Mouse (Mus musculus) thymus, adult 18-20 months (tissue): ENCODE measurements around the gene Tmem135.

Experiments used
- DNase-seq, 2 experiments: peaks; one replicate each; pipeline ENCODE4 v3.0.0; 2022; ENCODE audit warnings: mixed read lengths in 2 of 2

Gene Tmem135

GRCm38 (mm10) chr7:89242565-89242964 lies 161.5 kb downstream of the Tmem135 start:
- no peak for DNase-seq

- no peak for DNase-seq
Observed at GRCm38 (mm10) chr7:89242143-89242542, 161.9 kb downstream of the Tmem135 start.

- DNase-seq, result no peak
Observed at GRCm38 (mm10) chr7:89239592-89239991, 164.4 kb downstream of the Tmem135 start.

DNA sequence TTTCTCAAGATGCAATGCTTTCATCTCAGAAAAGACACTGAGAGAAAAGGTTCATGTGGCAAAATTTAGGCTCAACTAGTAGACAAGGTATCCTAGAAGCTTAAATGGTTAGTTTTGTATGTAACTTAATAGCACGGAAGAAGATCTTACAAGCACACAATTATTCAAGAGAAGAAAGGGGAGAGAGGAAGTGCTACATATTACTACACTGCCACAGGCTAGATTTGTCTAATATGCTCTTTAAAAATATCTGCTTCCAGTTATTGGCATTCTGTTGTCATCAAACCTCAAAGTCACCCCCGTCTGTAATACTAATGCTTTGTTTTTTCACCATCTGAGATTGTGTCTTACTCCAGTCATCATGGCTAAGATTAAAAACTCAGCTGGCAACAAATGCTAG lies 167.4 kb downstream of the Tmem135 start:
- no peak for DNase-seq

DNA sequence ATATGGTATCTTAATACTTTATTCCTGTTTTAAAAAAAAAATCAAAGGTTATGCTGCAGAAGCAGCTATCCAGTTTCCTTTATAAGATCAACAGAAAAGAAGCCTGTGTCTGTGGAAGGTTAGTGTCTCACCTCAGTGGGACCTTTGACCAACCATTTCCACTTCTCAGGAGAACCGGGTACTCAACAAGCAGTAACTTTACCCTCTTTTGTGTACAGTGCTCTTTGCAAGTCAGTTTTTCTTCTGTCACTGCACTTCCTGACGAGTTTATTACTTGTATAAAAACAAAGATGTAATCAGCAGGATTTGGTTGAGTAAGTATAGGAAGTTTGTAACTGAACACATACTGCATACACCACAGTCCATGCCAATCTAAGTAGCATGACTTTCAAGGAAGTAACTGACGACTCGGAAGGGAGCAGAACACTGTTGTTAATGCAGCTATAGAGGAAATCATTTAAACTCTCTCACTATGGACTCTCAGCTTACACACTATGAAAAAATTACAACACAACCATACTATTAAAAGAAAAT lies 168.0 kb downstream of the Tmem135 start:
- no peak for DNase-seq

- no peak for DNase-seq
Observed at GRCm38 (mm10) chr7:89232499-89233145, 171.4 kb downstream of the Tmem135 start.

- no peak for DNase-seq
Observed at GRCm38 (mm10) chr7:89231200-89231790, 172.7 kb downstream of the Tmem135 start.

- DNase-seq, result no peak
Observed at GRCm38 (mm10) chr7:89222609-89223008, 181.4 kb downstream of the Tmem135 start.

DNA sequence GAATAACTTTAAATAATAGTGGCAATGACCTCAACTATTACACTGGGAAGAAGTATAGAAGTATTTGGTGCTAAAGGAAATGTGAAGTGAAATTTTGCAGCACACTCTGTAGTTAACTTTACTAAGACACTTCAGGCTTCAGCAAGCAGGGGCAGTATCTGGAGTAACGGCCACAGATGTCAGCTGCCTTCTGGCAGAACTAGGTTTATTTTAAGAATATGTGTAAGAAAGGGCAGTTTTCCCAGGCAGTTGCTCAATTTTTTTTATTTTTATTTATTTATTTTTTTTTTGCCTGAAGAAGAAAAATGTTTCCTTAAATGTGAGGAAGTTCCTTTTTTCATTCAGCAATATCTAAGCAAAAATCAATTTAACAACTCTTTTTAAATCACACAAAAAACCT lies 187.4 kb downstream of the Tmem135 start:
- DNase-seq, result no peak

- DNase-seq, result no peak
Observed at GRCm38 (mm10) chr7:89216118-89216517, 187.9 kb downstream of the Tmem135 start.

GRCm38 (mm10) chr7:89215714-89216113 lies 188.3 kb downstream of the Tmem135 start:
- DNase-seq, result no peak

DNA sequence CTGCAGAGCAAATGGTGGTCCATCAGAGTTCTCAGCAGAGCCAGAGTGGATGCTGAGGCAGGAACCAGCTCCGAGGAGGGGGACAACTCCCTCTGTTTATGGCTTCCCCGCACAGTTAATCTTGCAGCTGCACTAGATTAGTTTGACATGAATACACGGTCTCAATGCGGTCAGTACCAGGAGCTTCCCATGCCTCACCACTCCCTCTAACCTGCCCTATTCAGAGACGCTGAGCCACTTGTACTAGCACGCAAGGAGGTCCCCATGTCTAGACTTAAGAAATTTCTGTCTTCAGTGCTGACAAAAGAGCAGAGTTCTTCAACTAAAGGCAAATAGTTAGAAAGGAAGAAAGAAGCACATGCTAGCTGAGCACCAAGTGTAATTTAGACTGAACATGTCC lies 193.5 kb downstream of the Tmem135 start:
- DNase-seq, result no peak

- DNase-seq, result no peak
Observed at GRCm38 (mm10) chr7:89206165-89206564, 197.9 kb downstream of the Tmem135 start.

DNA sequence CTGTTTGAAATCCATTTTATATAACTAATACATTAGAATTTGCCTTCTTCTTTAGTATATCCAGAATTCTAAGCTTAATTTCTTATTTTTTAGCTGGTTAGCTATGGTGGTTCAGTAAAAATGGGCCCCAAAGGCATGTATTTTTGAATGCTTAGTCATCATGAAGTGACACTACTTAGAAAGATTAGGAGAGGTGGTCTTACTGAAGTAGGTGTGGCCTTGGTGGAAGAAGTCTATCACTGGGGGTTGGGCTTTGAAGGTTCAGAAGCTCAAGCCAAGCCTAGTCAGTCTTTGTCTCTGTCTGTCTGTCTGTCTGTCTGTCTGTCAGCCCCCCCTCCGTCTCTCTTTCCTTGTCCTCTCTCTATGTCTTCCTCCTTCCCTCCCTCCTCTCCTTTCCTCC lies 198.6 kb downstream of the Tmem135 start:
- no peak for DNase-seq

DNA sequence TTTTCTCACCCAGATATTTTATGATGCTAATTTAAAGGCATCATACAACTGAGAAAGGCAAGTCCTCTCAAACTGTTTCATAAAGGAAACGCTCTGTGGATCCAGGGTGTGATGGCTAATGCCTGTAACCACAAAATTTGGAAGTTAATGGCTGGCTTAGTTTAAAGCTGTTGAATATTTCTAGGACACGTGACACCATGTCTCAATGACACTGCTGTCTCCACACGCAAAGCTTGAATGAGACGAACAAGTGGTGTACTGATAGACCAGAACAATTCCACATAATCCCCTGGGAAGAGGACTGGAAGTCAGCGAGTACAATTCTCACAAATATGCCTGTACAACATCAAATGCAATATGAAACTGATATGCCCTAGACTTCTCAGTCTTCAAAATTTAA lies 200.9 kb downstream of the Tmem135 start:
- DNase-seq, result no peak

GRCm38 (mm10) chr7:89201954-89202353 lies 202.1 kb downstream of the Tmem135 start:
- DNase-seq, result no peak

DNA sequence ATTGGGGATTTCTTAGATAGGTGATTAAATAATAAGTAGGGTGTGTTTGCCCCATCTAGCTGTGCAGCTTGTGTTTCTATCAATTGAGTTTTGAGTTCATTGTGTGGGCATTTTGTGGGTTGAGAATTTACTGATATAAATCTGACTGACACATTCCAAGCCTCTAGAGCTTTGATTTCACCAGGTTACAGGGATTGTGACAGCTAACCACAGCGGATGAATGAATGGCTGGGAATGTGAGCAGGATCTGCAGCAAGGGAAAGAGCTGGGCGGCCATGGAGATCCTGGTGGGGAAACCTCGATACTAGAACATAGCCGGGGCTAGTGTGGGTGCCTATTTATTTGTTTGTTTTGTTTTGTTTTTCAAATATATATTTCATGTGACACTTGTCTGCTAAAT lies 205.5 kb downstream of the Tmem135 start:
- DNase-seq, result no peak

DNA sequence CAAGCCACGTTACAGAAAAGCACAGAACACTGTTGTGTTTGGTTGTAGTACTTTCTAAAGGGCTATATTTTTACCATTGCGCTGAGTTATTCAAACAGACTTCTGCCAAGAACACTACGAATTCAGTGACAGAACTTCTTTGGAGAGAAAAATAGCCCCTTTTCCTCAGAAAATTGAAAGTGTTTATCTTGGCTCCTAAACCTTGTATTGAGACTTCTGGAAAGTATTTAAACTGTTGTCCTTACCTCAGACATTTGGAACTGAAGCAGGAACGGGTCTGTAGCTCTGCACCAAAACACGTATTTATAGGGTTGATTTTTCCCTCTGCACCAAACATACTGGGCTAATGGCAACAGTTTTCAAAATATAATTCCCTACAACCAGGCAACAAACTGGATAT lies 210.6 kb downstream of the Tmem135 start:
- DNase-seq, result no peak

- DNase-seq, result no peak
Observed at GRCm38 (mm10) chr7:89183928-89184327, 220.1 kb downstream of the Tmem135 start.

DNA sequence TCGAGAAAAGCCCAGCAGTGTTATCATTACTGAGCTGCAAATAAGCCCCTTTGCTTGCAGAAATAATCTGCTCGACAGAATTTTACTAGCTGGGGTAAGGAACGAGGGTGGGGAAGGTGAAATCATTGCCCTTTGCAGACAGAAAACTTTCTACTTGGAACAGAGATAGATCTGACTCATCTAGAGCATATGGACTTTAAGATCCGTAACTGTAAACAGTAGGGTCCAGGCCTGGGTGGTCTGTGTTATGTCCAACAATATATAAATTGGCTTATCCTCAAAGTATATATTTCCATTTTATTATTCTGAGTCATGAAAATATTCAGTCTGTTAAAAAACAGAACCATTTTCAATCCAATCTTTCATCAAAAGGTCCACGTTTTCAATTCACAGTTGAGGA lies 221.1 kb downstream of the Tmem135 start:
- no peak for DNase-seq

GRCm38 (mm10) chr7:89181285-89181684 lies 222.7 kb downstream of the Tmem135 start:
- DNase-seq, result no peak

DNA sequence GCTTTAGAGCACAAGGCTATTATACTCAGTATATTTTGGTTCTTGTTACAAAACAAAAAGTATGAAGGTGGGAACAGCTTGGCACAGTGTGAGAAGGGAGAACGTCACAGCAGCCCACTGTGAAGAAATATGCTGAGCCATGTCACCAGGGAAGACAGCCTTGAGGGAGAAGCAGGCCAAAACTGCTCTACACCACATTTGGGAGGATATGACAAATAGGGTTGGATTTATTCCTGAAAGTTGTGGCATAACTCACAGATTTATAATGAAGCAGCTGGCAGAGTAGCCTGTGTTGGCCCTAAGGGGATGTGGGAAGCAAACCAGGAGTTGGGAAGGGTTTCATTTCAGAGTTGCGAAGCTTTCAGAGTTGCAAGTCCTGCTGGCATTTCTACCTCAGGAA lies 225.4 kb downstream of the Tmem135 start:
- no peak for DNase-seq

- no peak for DNase-seq
Observed at GRCm38 (mm10) chr7:89177926-89178325, 226.1 kb downstream of the Tmem135 start.

DNA sequence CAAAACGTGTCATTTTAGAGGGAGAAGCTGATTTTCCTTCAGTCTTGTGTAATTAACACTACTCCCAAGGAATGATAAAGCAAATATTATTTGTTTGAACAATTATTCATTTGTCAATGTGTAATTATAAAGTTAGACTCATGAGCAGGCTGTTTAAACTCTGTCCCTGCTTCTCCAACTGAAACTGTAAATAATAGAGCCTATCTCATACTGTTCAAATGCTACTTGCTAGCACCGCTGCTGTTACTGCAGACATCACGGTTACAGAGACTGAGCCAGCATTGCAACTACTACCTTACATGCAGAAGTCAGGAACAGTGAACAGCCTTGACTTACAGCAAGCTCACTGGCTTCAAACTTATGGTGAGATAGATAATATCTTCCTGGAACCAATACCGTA lies 229.6 kb downstream of the Tmem135 start:
- DNase-seq, result no peak

- no peak for DNase-seq
Observed at GRCm38 (mm10) chr7:89173018-89173417, 231.0 kb downstream of the Tmem135 start.
